Mouse (Mus musculus): ENCODE results near the gene Aox1.

- TF ChIP-seq CTCF (IDR thresholded peaks at IDR 0.05): no peak
- TF ChIP-seq EP300 (IDR thresholded peaks at IDR 0.05): no peak
Measured at GRCm38 (mm10) chr1:58069181-58069580, 39.5 kb downstream of the Aox1 start.

All from lung, postnatal 0 days (tissue).